Mouse (Mus musculus) hindbrain, embryonic 16.5 days (tissue): ENCODE measurements around the gene Tex36. TPM values are rescaled to one million over a fixed set of nuclear protein-coding genes. Genes with fewer than 3 reads are reported as not detected.

Experiments
- ATAC-seq: fragments of 200-750 bp; cut with Nextera tagmentation; 2 replicates; pipeline ENCODE4 v1.8.0; 2017; ENCODE audit warnings: moderate TSS enrichment, moderate library complexity
- H3K27ac ChIP-seq: fragments of 300-500 bp; sonication (generic); 2 replicates; pipeline ENCODE4 v1.5.1; 2014; ENCODE audit warnings: low read depth, mild to moderate bottlenecking, control low read depth, low read length, moderate library complexity
- H3K27me3 ChIP-seq: fragments of 300-500 bp; sonication (generic); replicated peaks from 2 replicates; pipeline ENCODE4 v1.6.1; 2014; ENCODE audit warnings: low read length; ENCODE audit not compliant: control insufficient read depth, insufficient read depth
- H3K36me3 ChIP-seq: fragments of 300-500 bp; sonication (generic); 2 replicates; pipeline ENCODE4 v1.6.1; 2014; ENCODE audit warnings: mild to moderate bottlenecking, low read length, moderate library complexity, mixed read lengths; ENCODE audit not compliant: control insufficient read depth, insufficient read depth
- H3K4me1 ChIP-seq: fragments of 300-500 bp; sonication (generic); 2 replicates; pipeline ENCODE4 v1.6.1; 2014; ENCODE audit warnings: low read depth, low read length; ENCODE audit not compliant: control insufficient read depth, insufficient read depth
- H3K4me2 ChIP-seq: fragments of 300-500 bp; sonication (generic); 2 replicates; pipeline ENCODE4 v1.6.1; 2014; ENCODE audit warnings: mild to moderate bottlenecking, low read length, control low read depth, moderate library complexity
- H3K4me3 ChIP-seq: fragments of 300-500 bp; sonication (generic); 2 replicates; pipeline ENCODE4 v1.5.1; 2014; ENCODE audit warnings: mild to moderate bottlenecking, low read length, control low read depth, moderate library complexity
- H3K9ac ChIP-seq: fragments of 300-500 bp; sonication (generic); 2 replicates; pipeline ENCODE4 v1.6.1; 2014; ENCODE audit warnings: low read depth, mild to moderate bottlenecking, control low read depth, low read length, moderate library complexity
- H3K9me3 ChIP-seq: fragments of 300-500 bp; sonication (generic); 2 replicates; pipeline ENCODE4 v1.6.1; 2014; ENCODE audit warnings: mild to moderate bottlenecking, low read length, moderate library complexity; ENCODE audit not compliant: control insufficient read depth
- WGBS: fragments of 180-500 bp; shearing (Covaris S2); extraction: QIAGEN DNeasy Blood & Tissue Kit; methylation state at CpG from one replicate; pipeline ENCODE4 v1.1.7; 2014; 5-methylcytosine and 5-hydroxymethylcytosine counted together
- polyA plus RNA-seq: library from polyadenylated mRNA; unstranded; fragments of >200 nt; fragmentation: Nextera tagmentation; extraction: Ambion mirVana; gene quantifications from 2 replicates; pipeline ENCODE4 v1.2.1, GENCODE M21; 2015

Tex36 gene
- polyA plus RNA-seq, 1 experiment from 2014 or later, result not detected

DNA sequence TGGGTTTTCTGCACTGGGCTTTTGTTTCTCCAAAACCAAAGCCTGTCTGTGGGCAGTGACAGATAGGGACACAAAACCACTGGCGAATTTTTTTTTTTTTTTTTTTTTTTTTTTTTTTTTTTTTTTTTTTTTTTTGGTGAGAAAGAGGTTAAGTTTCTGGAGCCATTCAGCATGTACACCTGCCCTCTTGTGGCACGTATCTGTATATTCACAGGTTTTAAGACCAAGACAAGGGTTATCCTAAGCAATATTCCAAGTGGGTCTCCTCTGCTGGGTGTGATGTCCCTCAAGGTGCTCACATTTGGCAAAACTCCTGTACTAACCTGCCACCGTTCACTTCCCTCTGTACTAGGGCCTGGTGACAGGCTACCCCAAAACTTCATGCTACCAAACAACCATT, 30.0 kb downstream of the Tex36 start:
- H3K9me3 ChIP-seq, result no peaks in the 10 kb centered on the region
- WGBS, result 43% methylated on average over 3 of the region's 3 CpGs
- no peaks in the 10 kb centered on the region for H3K4me1 ChIP-seq
- ATAC-seq, result no peak
- H3K4me3 ChIP-seq, result no peak overlapping the region
- no peak overlapping the region for H3K27ac ChIP-seq
- no peak overlapping the region for H3K9ac ChIP-seq
- no peaks in the 10 kb centered on the region for H3K36me3 ChIP-seq
- H3K27me3 ChIP-seq, result no peaks in the 10 kb centered on the region
- no peak overlapping the region for H3K4me2 ChIP-seq

DNA sequence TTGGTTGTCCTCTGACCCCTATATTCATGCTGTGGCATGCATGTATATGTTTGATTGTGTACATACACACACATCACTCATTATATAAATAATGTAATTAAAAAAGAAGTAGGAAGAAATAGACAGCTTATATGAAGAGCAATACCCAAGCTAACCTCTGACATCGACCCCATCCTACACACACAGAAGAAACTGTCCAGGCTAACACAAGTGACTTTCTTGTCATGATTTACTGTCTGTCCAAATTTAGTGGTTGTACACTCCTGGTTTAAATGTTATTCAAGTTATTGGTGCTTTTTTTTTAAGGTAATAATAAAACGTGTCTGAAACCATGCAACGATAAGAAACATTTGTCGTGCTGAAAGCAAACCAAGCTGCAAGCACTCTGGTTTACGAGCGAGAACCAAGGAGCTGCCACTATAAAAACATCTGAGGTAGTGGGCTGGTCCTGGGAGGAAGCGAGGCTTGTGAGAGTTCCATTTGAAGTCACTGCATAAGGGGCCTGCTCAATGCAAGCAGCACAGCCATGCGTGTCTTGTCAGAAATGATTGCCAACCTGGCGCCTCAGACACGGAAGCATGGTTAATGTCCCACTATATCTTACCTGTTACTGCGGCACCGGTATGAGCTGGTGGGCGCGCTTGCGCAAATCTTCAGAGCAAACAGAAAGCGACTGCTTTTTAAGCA, 32.6 kb downstream of the Tex36 start:
- Histone ChIP-seq H3K9ac (no peak overlapping the region), H3K9me3 (no peaks in the 10 kb centered on the region), H3K4me1 (no peaks in the 10 kb centered on the region), H3K27me3 (no peaks in the 10 kb centered on the region), H3K4me2 (no peak overlapping the region), H3K4me3 (no peak overlapping the region), H3K27ac (no peak overlapping the region), H3K36me3 (no peaks in the 10 kb centered on the region)
- 94% methylated on average over 16 of the region's 16 CpGs for WGBS
- ATAC-seq, result no peak

DNA sequence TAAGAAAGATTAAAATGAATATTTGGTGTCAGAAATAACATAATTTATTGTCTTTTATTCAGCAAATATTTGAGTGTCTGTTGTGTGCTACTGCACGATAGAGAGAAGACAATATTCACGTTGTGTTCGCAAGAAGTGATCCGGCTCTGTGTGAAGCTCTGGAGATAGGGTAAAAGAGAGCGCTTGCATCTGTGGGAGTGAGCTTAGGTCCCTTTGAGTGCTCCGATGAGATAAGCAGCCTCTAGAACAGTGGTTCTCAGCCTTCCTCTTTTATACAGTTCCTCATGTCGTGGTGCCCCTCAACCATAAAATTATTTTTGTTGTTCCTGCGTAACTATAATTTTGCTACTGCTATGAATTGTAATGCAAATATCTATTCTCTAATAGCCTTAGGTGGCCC, 37.4 kb downstream of the Tex36 start:
- WGBS, result 85% methylated on average over 8 of the region's 8 CpGs
- Histone ChIP-seq H3K27me3 (no peaks in the 10 kb centered on the region), H3K27ac (no peak overlapping the region), H3K9me3 (no peaks in the 10 kb centered on the region), H3K4me2 (no peak overlapping the region), H3K36me3 (no peaks in the 10 kb centered on the region), H3K9ac (no peak overlapping the region), H3K4me1 (no peaks in the 10 kb centered on the region), H3K4me3 (no peak overlapping the region)
- ATAC-seq, result no peak

DNA sequence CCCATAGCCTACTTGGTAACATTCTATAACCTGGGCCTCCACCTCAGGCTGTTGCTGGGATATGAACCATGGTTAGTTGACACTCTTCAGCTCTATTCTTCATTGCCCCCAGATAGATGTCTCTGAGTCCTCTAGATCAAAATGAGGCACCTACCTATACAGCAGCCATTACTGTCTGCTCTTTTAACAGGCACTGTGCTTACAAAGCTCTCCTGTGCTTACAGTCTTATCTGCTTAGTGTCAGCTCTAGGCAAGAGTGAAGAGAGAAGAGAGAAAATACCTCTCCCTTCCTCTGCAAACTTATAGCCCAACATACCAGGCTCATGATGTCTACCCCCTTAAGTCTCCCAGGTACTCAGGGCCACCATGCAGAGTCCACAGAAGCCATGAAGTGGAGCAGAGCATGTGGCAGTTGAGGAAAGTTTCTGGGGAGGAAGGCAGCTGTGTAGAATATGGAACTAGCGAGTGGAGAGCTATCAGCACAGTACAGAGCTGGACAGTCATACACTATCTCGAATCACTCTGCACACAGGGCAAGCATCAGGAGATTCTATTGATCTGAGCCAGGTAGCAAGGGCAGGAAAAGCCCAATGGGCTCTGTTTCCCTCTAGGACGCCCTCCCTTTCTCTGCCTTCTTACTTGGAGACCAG, 38.7 kb downstream of the Tex36 start:
- no peaks in the 10 kb centered on the region for H3K36me3 ChIP-seq
- H3K27me3 ChIP-seq, result no peaks in the 10 kb centered on the region
- H3K9me3 ChIP-seq, result no peaks in the 10 kb centered on the region
- no peak overlapping the region for H3K4me2 ChIP-seq
- no peaks in the 10 kb centered on the region for H3K4me1 ChIP-seq
- no peak overlapping the region for H3K27ac ChIP-seq
- ATAC-seq, result no peak
- H3K9ac ChIP-seq, result no peak overlapping the region
- 83% methylated on average over 3 of the region's 3 CpGs for WGBS
- no peak overlapping the region for H3K4me3 ChIP-seq

DNA sequence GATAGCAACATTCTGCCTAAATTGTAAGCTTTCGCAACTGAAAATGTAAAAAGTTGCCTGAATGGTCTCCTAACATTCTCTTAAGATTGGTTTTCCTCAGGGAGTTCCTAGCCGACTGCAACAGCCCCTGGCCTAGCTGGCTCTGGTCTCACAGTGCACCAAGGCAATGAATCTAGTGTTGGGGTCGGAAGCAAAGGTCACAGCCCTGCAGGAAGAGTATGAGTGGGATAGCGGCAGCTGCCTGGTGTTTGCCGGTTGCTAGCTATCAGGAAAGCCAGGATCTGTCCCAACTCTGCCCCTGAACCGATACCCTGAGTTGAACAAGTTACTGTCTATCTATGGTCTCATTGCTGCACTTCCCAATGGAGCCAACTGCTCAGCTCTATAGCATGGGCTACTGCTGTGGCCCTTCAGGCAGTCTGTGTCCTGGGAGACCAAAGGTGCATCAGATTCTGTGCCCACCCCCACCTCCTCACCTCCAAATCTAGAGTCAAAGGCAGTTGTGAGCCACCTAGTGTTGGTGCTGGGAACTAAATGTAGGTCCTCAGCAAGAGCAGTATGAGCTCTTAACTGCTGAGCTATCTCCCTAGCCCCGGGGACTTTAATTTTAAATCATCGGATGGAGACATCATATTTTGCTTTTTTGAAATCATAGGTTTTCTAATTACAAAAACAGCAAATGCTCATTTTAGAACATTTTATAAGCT, 46.0 kb downstream of the Tex36 start:
- H3K36me3 ChIP-seq, result no peaks in the 10 kb centered on the region
- no peak overlapping the region for H3K4me3 ChIP-seq
- no peak overlapping the region for H3K9ac ChIP-seq
- H3K9me3 ChIP-seq, result no peaks in the 10 kb centered on the region
- no peak overlapping the region for H3K4me2 ChIP-seq
- H3K4me1 ChIP-seq, result no peaks in the 10 kb centered on the region
- H3K27me3 ChIP-seq, result no peaks in the 10 kb centered on the region
- WGBS, result 75% methylated on average over 8 of the region's 8 CpGs
- no peak overlapping the region for H3K27ac ChIP-seq
- ATAC-seq, result no peak

DNA sequence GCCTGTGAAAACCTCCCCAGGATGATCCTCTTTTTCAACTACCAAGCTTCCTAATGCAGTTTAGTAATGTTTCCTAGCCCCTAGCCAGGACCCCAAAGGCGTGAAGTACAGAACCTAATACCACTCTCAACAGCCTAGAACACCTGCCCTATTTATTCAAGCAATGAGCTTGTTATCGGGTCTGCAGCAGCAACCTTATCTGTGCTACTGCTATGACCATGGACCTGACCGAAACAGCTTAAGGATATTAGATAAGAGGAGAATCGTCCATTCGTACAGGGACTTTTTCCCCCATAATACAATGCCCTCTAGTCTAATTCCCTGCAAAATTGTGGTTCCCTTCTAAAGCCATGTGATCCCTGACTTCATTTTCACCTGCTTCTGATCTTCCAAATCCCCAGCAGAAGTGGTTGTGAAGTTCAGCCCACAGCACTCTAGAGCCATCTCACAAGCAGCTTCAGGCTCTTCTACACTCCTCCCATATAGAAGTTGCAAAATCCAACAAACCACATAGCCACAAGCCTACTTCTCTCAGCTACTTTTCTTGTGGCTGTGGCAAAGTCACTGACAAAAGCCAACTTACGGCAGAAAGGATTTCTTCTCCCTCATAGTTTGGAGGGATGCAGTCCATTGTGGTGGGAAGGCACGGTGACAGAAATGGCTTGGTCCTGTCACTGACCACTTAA, 49.5 kb downstream of the Tex36 start:
- Histone ChIP-seq H3K9ac (no peak overlapping the region), H3K4me2 (no peak overlapping the region), H3K27me3 (no peaks in the 10 kb centered on the region), H3K27ac (no peak overlapping the region), H3K4me1 (no peaks in the 10 kb centered on the region), H3K4me3 (no peak overlapping the region), H3K9me3 (no peaks in the 10 kb centered on the region), H3K36me3 (no peaks in the 10 kb centered on the region)
- WGBS, result 89% methylated on average over 7 of the region's 7 CpGs
- no peak for ATAC-seq

DNA sequence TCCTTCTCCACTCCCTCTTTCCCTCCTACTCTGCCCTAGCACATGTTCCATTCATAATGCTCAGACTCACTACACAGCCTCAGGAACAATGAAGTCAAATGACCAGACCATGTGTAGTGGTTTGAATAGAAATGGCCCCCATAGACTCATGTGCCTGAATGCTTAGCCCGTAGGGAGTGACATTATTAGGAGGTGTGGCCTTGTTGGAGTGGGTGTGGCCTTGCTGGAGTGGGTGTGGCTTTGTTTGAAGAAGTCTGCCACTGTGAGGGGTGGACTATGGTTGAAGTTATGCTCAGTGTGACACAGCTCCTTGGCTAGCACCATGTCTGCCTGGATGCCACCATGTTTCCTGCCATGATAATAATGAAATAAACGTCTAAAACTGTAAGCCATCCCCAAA, 51.0 kb downstream of the Tex36 start:
- Histone ChIP-seq H3K36me3 (no peaks in the 10 kb centered on the region), H3K9me3 (no peaks in the 10 kb centered on the region; the same call in 1 of the 2 replicates), H3K27me3 (no peaks in the 10 kb centered on the region), H3K4me2 (no peak overlapping the region), H3K4me1 (no peaks in the 10 kb centered on the region), H3K4me3 (no peak overlapping the region), H3K9ac (no peak overlapping the region), H3K27ac (no peak overlapping the region)
- no peak for ATAC-seq
- WGBS, result 53% methylated on average over 2 of the region's 2 CpGs

DNA sequence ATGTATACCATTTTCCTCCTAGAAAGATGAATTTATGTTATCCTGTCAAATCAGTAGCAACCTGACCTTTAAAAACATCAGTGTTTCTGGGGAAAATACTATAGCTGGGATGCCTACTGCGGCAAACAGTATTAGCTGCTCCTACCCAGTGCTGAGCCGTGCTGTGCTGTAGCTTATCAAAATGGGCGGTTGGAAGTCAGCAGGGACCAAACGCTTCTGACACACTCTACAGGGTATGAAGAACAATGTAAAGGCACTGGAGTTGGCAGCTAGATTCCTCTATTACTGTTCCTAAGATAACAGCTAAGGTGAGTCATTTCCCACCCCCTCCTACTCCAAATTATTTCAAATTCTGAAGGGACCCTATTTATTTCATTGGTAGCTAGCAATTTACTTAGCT, 53.5 kb downstream of the Tex36 start:
- Histone ChIP-seq H3K4me2 (no peak overlapping the region), H3K4me1 (no peaks in the 10 kb centered on the region), H3K27me3 (no peaks in the 10 kb centered on the region), H3K9ac (no peak overlapping the region), H3K4me3 (no peak overlapping the region), H3K27ac (no peak overlapping the region), H3K36me3 (no peaks in the 10 kb centered on the region), H3K9me3 (no peaks in the 10 kb centered on the region; the same call in 1 of the 2 replicates)
- no peak; the same call in 1 of the 2 replicates for ATAC-seq
- WGBS, result 80% methylated on average over 4 of the region's 4 CpGs

DNA sequence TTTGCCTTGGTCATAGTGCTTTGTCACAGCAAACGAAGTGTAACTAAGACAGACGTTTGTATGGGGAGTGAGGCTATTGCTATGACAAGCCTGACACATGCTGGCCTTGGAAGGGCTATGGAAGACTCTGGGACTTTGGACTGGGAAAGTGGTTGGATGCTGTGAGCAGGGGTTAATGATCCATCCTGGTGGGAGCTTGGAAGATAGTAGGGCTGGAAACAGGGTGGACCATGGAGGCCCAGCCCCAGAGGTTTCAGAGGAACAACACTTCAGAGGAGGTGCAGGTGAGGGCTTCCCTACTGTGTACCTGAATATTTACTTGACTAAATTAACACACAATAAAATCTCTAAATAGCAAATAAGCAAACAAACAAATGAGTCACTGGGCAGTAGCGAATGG, 56.3 kb downstream of the Tex36 start:
- no peaks in the 10 kb centered on the region; the same call in 1 of the 2 replicates for H3K9me3 ChIP-seq
- H3K27ac ChIP-seq, result no peak overlapping the region
- no peak overlapping the region for H3K9ac ChIP-seq
- 69% methylated on average over 3 of the region's 3 CpGs for WGBS
- H3K4me1 ChIP-seq, result no peaks in the 10 kb centered on the region
- no peaks in the 10 kb centered on the region for H3K27me3 ChIP-seq
- no peak overlapping the region for H3K4me2 ChIP-seq
- no peak for ATAC-seq
- H3K4me3 ChIP-seq, result no peak overlapping the region
- H3K36me3 ChIP-seq, result no peaks in the 10 kb centered on the region
